Mouse (Mus musculus) forebrain, embryonic 10.5 days (tissue): Measurements from ENCODE around the gene Arl16. TPM values are rescaled to one million over a fixed set of nuclear protein-coding genes. Genes with fewer than 3 reads are reported as not detected.

Experiments
- DNase-seq: peaks from one replicate; pipeline ENCODE4 v3.0.0-alpha.2; 2017; ENCODE audit warnings: low spot score; ENCODE audit errors: extremely low spot score
- H3K27ac ChIP-seq: fragments of 300-500 bp; sonication (generic); 2 replicates; pipeline ENCODE4 v1.5.1; 2016; ENCODE audit warnings: mild to moderate bottlenecking
- H3K27me3 ChIP-seq: fragments of 300-500 bp; sonication (generic); 2 replicates; pipeline ENCODE4 v1.6.1; 2016; ENCODE audit warnings: mild to moderate bottlenecking; ENCODE audit not compliant: poor library complexity, severe bottlenecking
- H3K36me3 ChIP-seq: fragments of 300-500 bp; sonication (generic); replicated peaks from 2 replicates; pipeline ENCODE4 v1.6.1; 2016; ENCODE audit warnings: mild to moderate bottlenecking, moderate library complexity
- H3K4me1 ChIP-seq: fragments of 300-500 bp; sonication (generic); 2 replicates; pipeline ENCODE4 v1.6.1; 2016
- H3K4me3 ChIP-seq: fragments of 300-500 bp; sonication (generic); 2 replicates; pipeline ENCODE4 v1.5.1; 2016; ENCODE audit warnings: mild to moderate bottlenecking, moderate library complexity
- H3K9me3 ChIP-seq: fragments of 300-500 bp; sonication (generic); 2 replicates; pipeline ENCODE4 v1.6.1; 2016; ENCODE audit warnings: mild to moderate bottlenecking, moderate library complexity
- WGBS: fragments of 180-500 bp; shearing (Covaris S2); methylation state at CpG from one replicate; pipeline ENCODE4 v1.1.7; 2016; 5-methylcytosine and 5-hydroxymethylcytosine counted together
- polyA plus RNA-seq: library from polyadenylated mRNA; unstranded; fragments of >200 nt; fragmentation: Nextera tagmentation; extraction: Ambion mirVana; gene quantifications from 2 replicates; pipeline ENCODE4 v1.2.1, GENCODE M21; 2016

Arl16 gene
- polyA plus RNA-seq, 1 experiment from 2014 or later: 62.1 TPM

DNA sequence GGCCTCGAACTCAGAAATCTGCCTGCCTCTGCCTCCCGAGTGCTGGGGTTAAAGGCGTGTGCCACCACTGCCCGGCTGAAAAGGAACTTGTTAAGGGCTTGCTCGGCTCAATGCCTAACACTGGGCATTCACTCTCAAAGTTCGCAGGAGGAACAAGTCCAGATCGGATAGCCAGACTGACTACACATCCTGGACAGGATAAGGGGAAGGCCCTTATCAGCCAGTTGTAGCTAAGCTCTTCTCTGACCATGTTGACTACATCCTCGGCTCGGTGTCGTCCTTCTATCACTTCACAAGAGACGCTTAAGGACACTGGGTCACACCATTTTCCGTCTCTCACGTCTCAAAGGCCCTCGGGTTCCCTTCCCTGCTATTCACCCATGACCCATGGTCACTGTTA lies 10.0 kb downstream of the Arl16 start:
- peak overlapping the region; percentile 92 for H3K27ac ChIP-seq
- H3K9me3 ChIP-seq: no peaks in the 10 kb centered on the region
- DNase-seq: no peak
- no peaks in the 10 kb centered on the region for H3K27me3 ChIP-seq
- H3K36me3 ChIP-seq: peaks cover 50% of the 10 kb centered on the region
- peaks cover 30% of the 10 kb centered on the region for H3K4me1 ChIP-seq
- 38% methylated on average over 14 of the region's 14 CpGs for WGBS
- H3K4me3 ChIP-seq: peak overlapping the region; percentile 79

DNA sequence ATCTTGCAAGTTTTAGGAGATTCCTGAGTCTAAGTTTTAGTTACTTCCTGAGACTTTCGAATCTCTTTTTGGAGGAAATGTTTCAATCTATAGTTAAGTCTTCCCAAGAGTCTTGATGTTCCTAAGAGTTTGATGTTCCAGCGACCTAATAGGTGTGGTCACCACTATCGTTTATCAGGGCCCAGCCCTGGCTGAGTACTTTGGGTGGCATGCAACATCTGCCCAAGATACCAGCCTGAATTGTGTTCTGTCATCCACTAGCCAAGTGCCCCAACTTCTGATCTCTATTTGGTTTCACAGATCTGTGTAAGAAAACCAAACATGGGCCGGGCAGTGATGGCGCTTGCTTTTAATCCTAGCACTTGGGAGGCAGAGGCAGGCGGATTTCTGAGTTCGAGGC lies 12.0 kb downstream of the Arl16 start:
- no peak overlapping the region for H3K4me3 ChIP-seq
- no peak overlapping the region for H3K27ac ChIP-seq
- peaks cover 31% of the 10 kb centered on the region for H3K36me3 ChIP-seq
- 97% methylated on average over 7 of the region's 7 CpGs for WGBS
- DNase-seq: no peak
- no peaks in the 10 kb centered on the region for H3K27me3 ChIP-seq
- H3K9me3 ChIP-seq: no peaks in the 10 kb centered on the region
- H3K4me1 ChIP-seq: peaks cover 30% of the 10 kb centered on the region

DNA sequence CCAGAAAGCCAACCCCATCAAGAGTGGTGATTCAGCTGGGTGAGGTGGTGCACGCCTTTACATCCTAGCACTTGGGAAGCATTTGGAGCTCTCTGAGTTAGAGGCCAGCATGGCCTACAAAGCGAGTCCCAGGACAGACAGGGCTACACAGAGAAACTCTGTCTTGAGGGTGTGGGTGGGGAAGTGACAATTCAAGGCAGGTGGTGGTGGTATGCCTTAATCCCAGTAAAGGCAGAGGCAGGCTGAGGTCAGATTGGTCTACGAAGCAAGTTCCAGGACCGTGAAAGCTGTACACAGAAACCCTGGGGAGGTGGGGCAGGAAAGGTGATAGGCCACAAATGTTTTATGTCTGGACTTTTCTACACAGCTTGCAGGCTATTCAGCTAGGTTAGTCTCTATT lies 12.4 kb downstream of the Arl16 start:
- H3K9me3 ChIP-seq: no peaks in the 10 kb centered on the region
- no peak overlapping the region for H3K4me3 ChIP-seq
- peaks cover 30% of the 10 kb centered on the region for H3K4me1 ChIP-seq
- no peaks in the 10 kb centered on the region for H3K27me3 ChIP-seq
- no peak for DNase-seq
- H3K27ac ChIP-seq: no peak overlapping the region
- H3K36me3 ChIP-seq: peaks cover 26% of the 10 kb centered on the region
- WGBS: 92% methylated on average over 4 of the region's 4 CpGs

DNA sequence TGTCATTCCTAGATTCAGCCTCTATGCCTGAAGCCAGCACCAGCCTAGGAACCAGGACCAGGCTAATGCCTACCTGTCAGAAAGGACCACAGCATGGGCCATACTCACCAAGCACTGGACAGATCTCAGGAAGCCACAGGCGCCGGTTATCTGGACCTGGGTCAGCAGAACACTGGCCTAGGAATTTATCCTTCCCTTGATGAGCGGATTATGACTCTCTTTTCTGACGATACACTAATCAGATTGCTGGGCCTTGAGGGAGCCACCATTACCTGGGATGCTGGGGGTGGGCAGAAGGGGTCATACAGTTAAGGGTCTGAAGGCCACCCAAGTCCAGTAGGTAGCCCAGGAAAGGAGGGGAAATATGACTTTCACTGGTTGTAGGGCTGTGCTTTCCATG lies 14.1 kb downstream of the Arl16 start, which contains the start of gene Pde6g:
Gene Pde6g, minus strand, starts transcription at position 195 of the 400 bp plus-strand sequence.
- Histone ChIP-seq H3K27me3 (no peaks in the 10 kb centered on the region), H3K27ac (no peak within 1 kb of the TSS), H3K4me3 (no peak within 1 kb of the TSS; the same call in 1 of the 2 replicates), H3K36me3 (peaks cover 15% of the 10 kb centered on the region; the same call in 1 of the 2 replicates), H3K4me1 (peaks cover 18% of the 10 kb centered on the region), H3K9me3 (no peaks in the 10 kb centered on the region)
- no peak for DNase-seq
- 86% methylated on average over 4 of the region's 4 CpGs for WGBS

DNA sequence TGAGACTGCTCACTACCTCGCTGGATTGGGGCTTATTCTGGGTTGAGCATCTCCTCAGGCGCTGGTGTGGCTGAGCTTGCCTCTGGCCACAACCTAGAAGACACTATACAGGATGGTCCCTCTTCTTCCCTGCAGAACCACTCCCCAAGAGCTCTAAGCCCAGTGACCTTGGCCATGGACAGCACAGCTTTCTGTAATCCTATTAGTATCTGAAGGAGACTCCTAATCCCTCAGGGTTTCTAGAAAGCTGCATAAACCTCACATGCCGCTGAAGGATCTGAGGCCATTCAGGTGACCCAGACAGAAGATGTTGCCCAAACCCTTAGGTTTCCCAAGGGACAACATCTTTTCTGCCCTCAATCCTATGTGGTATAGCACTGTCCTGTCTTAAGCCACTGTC lies 15.2 kb downstream of the Arl16 start:
- no peak for DNase-seq
- Histone ChIP-seq H3K4me3 (no peak overlapping the region), H3K27ac (no peak overlapping the region), H3K9me3 (no peaks in the 10 kb centered on the region), H3K4me1 (peaks cover 11% of the 10 kb centered on the region), H3K36me3 (peaks cover 15% of the 10 kb centered on the region; the same call in 1 of the 2 replicates), H3K27me3 (no peaks in the 10 kb centered on the region)
- WGBS: 68% methylated on average over 3 of the region's 3 CpGs

DNA sequence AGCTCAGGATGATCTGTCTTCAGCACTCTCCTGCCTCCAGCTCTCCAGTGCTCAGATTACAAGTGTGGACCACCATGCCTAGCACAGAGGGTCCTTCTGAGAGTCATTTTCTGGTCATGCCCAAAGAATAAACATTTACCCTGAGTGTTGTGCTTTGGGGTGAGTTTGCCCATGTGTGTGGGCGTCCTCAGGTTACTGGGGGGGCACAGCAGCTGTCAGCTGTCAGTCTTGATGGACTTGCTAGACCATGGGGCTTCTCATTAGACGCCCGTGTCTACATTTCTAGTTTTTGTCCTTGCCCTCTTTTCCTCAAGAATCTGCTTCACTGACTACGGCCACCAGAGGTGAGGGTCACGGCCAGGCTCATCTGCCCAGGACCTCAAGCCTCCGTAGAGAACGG lies 20.2 kb downstream of the Arl16 start:
- no peak overlapping the region for H3K27ac ChIP-seq
- 82% methylated on average over 7 of the region's 7 CpGs for WGBS

DNA sequence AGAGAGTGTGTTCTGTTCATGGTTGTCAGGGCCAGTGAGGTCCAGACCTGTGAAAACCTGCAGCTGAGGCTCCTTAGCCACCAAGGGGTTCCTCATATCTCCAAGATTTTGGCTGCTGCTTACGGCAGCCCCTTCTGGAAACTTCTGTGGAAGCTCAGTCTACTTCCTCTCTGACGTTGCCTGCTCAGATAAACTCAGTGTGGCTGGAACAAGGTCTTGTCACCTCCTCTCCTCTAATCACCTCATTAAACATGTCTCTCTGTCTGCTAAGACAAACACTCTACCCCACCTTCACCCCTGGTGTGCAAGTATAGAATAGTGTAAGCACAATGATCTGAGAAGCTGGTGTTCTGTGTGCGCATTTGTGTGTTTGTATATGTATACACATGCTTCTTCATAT lies 21.9 kb downstream of the Arl16 start:
- no peaks in the 10 kb centered on the region for H3K9me3 ChIP-seq
- WGBS: 91% methylated on average over 3 of the region's 3 CpGs

More for the DNA sequence above, 20.2 kb downstream of the Arl16 start:
- Histone ChIP-seq H3K4me3 (no peak overlapping the region), H3K9me3 (no peaks in the 10 kb centered on the region), H3K36me3 (no peaks in the 10 kb centered on the region), H3K27me3 (0 out of 2 replicates have a peak, but pooled peaks cover 5% of the 10 kb centered on the region), H3K4me1 (peaks cover 4% of the 10 kb centered on the region; the same call in 1 of the 2 replicates)
- no peak for DNase-seq

DNA sequence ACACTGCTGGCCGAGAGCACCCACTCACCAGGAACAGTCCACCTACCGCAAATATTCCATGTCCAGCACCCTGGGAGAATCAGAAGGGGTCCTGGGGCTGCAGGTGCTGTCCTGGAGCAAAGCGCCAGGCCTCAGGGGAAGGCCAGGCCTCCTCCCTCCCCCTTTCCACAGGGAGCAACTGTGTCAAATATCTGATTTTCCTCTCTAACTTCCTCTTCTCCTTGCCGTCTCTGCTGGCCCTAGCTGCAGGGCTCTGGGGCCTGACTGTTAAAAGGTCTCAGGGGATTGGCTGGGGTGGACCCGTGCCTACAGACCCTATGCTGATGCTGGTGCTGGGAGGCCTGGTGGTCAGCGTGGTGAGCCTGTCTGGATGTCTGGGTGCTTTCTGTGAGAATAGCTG lies 23.3 kb downstream of the Arl16 start:
- no peak for DNase-seq
- 73% methylated on average over 6 of the region's 6 CpGs for WGBS
- no peaks in the 10 kb centered on the region for H3K36me3 ChIP-seq
- 0 out of 2 replicates have a peak, but pooled peaks cover 5% of the 10 kb centered on the region for H3K27me3 ChIP-seq
- H3K4me1 ChIP-seq: peaks cover 4% of the 10 kb centered on the region; the same call in 1 of the 2 replicates
- no peaks in the 10 kb centered on the region for H3K9me3 ChIP-seq
- H3K27ac ChIP-seq: no peak overlapping the region
- peak overlapping the region; percentile 14 for H3K4me3 ChIP-seq

More for the DNA sequence above, 21.9 kb downstream of the Arl16 start:
- Histone ChIP-seq H3K27ac (no peak overlapping the region), H3K4me3 (no peak overlapping the region), H3K36me3 (no peaks in the 10 kb centered on the region), H3K4me1 (peaks cover 4% of the 10 kb centered on the region; the same call in 1 of the 2 replicates), H3K27me3 (0 out of 2 replicates have a peak, but pooled peaks cover 5% of the 10 kb centered on the region)
- DNase-seq: no peak

DNA sequence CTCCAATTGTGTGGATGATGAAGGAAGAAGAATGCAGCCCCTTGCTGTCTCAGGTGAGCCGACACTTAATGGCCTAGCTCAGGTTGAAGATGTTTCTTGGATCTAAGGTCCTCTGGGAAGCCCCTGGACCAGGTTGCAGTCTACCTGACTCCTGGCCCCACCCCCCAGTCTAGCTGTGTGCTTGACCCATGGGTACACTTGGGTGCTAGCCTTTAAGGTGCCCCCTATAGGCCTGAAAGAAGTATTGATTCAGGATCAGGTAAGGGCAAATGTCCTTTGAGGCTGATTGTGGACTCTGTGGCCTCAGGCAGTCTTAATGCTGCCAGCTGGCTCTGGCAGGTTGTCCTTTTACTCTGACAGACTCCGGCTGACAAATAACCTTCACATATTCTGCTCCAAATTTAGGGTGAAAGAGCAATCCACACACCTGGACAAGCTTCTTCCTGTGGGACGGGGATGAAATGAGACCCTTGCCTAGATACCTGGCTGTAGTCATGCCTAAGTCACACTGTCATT lies 24.6 kb downstream of the Arl16 start:
- Histone ChIP-seq H3K36me3 (no peaks in the 10 kb centered on the region), H3K27ac (no peak overlapping the region), H3K4me1 (peaks cover 2% of the 10 kb centered on the region; the same call in 1 of the 2 replicates), H3K9me3 (no peaks in the 10 kb centered on the region), H3K4me3 (no peak overlapping the region), H3K27me3 (0 out of 2 replicates have a peak, but pooled peaks cover 5% of the 10 kb centered on the region)
- 92% methylated on average over 3 of the region's 3 CpGs for WGBS
- DNase-seq: no peak

DNA sequence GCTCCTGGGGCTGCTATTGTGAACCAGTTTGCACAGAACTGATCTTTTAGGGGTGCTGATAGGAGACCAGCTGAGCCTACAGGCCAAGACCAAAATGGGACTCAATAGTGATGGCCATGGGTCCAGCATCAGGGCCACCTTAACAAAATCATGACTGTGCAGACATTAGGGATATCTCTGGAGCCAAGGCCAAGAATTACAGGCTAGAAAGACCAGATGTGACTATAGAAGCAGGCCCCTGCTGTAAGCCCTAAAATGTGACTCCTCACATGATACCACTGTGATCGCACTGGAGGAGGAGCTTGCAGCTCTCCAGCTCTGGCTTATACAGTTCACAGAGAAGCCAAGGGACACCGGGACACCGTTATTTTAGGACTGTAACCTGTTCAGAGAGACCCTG lies 25.1 kb downstream of the Arl16 start, which contains the start of gene Tspan10:
Gene Tspan10, plus strand, starts transcription at position 301 of the 400 bp plus-strand sequence.
- H3K4me3 ChIP-seq: no peak within 1 kb of the TSS
- H3K27ac ChIP-seq: no peak within 1 kb of the TSS
- H3K4me1 ChIP-seq: peaks cover 3% of the 10 kb centered on the region; the same call in 1 of the 2 replicates
- H3K27me3 ChIP-seq: 0 out of 2 replicates have a peak, but pooled peaks cover 5% of the 10 kb centered on the region
- WGBS: 91% methylated on average over 3 of the region's 3 CpGs
- H3K36me3 ChIP-seq: 0 out of 2 replicates have a peak, but pooled peaks cover 3% of the 10 kb centered on the region
- H3K9me3 ChIP-seq: no peaks in the 10 kb centered on the region
- no peak for DNase-seq

DNA sequence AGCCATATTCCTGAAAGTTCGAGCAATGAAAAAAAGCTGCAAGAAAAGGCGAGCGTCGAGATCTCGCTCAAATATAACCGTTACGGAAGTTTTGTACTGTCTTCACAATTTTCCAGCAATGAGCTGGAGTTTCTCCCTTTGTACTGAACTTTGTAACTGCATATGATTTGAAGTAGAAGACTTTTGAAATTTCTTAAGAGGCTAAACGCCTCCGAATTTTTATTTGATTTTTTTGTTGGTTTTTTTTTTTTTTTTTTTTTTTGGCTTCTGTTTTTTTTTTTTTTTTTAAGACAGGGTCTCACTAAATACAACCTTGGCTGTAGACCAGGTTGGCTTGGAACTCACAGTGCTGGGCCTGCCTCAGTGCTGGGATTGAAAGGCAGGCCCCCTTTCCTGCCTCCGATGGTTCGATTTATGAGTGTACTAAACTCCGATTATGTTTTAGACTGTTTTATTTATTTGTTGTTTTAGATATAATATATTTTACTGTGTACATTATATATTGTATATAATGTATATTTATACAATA lies 29.5 kb downstream of the Arl16 start:
- H3K4me3 ChIP-seq: peak overlapping the region; percentile 91
- peak overlapping the region; percentile 97 for H3K27ac ChIP-seq
- no peak for DNase-seq
- H3K36me3 ChIP-seq: peaks cover 31% of the 10 kb centered on the region
- WGBS: 35% methylated on average over 12 of the region's 12 CpGs
- H3K9me3 ChIP-seq: no peaks in the 10 kb centered on the region
- H3K27me3 ChIP-seq: no peaks in the 10 kb centered on the region
- peaks cover 17% of the 10 kb centered on the region for H3K4me1 ChIP-seq

DNA sequence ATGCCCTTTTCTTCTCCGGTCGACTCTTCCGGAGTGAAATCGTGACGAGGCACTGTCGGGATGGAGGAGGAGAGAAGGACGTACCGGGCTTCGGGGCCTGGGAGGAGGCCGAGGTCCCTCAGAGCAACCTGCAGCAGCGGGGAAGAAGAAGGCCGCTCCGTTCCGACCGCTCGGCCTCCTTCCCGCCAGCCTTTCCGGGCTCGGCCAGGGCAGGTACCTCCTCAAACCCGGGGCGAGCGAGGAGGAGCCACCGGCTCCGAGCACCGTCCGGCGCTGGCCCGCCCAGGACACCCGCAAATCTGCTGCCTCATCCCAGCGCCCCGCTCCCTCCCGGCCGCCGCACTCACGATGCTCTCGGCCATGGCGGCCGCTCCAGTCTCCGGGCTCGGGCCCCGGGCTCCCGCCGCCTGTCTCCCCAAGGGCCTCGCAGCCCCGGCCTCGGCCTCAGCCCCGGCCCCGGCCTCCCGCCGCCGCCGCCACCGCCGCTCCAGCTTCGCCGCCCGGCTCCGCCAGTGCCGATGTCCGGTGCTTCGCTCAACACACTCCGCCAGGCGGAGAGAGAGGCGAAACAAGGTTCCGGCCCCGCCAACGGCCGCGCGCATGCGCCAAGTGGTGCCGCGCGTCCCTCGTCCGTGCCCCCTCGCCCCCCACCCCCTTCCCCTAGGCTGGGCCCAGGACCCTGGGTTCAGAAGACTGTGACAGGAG lies 30.1 kb downstream of the Arl16 start, which contains the start of gene Nploc4:
Gene Nploc4, minus strand, starts transcription at position 557 of the 705 bp plus-strand sequence.
- under 1% methylated on average over 76 of the region's 77 CpGs for WGBS
- Histone ChIP-seq H3K4me1 (peaks cover 17% of the 10 kb centered on the region), H3K4me3 (peak within 1 kb of the TSS; percentile 91), H3K9me3 (no peaks in the 10 kb centered on the region), H3K27me3 (no peaks in the 10 kb centered on the region), H3K36me3 (peaks cover 37% of the 10 kb centered on the region), H3K27ac (peak within 1 kb of the TSS; percentile 97)
- DNase-seq: peak; percentile 93

DNA sequence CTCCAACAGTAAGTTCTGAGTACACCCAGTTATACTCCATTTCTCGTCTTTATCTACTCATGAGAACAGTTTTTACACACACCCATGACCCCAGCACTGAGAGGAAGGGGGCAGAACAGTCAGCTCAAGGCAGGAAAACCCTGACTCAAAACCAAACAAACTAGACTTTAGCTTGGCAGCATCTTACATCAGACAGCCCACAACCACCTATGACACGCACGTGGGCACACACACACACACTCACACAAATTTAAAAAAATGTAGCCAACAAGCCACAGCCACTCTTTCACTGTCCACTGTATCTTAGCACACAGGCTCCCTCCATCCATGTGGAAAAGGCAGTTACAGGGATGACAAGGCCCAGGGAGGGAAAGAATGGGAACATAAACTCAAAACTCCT lies 40.7 kb downstream of the Arl16 start:
- H3K36me3 ChIP-seq: peaks cover 95% of the 10 kb centered on the region
- H3K4me3 ChIP-seq: no peak overlapping the region
- H3K27ac ChIP-seq: no peak overlapping the region
- H3K27me3 ChIP-seq: no peaks in the 10 kb centered on the region
- no peaks in the 10 kb centered on the region for H3K4me1 ChIP-seq
- WGBS: 93% methylated on average over 3 of the region's 3 CpGs
- H3K9me3 ChIP-seq: no peaks in the 10 kb centered on the region
- DNase-seq: no peak
